ENCODE assay signal across 8 mouse cellular contexts in the genomic region with DNA sequence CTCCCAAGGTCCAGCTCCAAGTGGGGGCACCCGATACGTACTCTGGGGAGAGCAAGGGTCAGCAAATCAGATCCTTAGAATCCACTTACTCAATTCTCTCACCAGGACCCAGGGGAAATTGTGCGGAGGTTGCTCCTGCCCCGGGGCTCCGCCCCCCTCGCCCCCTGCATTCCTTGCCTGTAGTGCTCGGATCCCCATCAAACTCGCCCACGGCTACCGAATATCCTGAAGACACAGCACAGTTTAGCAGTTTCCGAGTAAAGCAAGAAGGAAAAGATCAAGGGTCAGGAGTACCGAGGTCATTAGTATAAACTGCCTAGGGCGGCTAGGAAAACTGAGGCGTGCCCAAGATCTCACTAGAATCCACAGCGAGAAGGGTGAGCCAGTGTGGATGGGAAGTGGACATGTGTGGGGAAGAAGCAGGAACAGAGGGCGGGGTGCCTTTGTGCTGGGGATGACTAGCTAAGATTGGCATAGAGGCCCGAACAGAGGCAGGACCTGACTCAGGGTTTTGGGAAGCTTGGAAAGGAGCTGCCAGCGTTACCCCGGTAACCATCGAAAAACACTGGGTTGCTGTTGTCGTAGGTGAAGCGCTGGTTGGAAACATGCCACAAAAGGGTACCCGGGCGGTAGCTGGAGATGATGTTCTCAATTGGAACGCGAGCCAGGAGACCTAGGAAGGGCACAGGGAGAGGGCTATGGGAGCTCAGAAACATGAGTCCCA. TPM values are rescaled to one million over a fixed set of nuclear protein-coding genes. Genes with fewer than 3 reads are reported as not detected.
DNase-seq lines count a peak whose midpoint lies in the region; ATAC-seq lines count a peak whose summit lies in the region.

No protein-coding gene starts in this region.

- no peak overlapping the region for H3K27ac ChIP-seq in lung, embryonic 16.5 days (ENCODE audit: low read length)

- H3K36me3 ChIP-seq in lung, embryonic 16.5 days (ENCODE audit: control insufficient read depth, insufficient read depth, low read length) = no peaks in the 10 kb centered on the region

- H3K4me2 ChIP-seq in lung, embryonic 16.5 days (ENCODE audit: low read depth, low read length) = 0 out of 2 replicates have a peak overlapping the region, but pooled peaks have one; percentile 13

- H3K4me3 ChIP-seq in lung, embryonic 16.5 days (ENCODE audit: low read length) = no peak overlapping the region

- no peaks in the 10 kb centered on the region for H3K27me3 ChIP-seq in lung, embryonic 16.5 days (ENCODE audit: control insufficient read depth, insufficient read depth, low read depth, low read length)

- peak; percentile 73 for DNase-seq in 3134 (ENCODE audit: extremely low read depth, insufficient read length, low spot score)
- peak; percentile 84 for DNase-seq in adrenal gland, postnatal 14 days
- peak; percentile 83 for DNase-seq in heart, postnatal 4 days
- DNase-seq in layer of hippocampus, adult 8-10 months (ENCODE audit: low spot score in 2 of 2) = peak; percentile 69 to 75
- DNase-seq in right cerebral cortex, postnatal 14 days = peak; percentile 61
- DNase-seq in thymus, postnatal 25 days = no peak

- peaks cover 15% of the 10 kb centered on the region for H3K4me1 ChIP-seq in lung, embryonic 16.5 days (replicated peaks; ENCODE audit: control insufficient read depth, insufficient read depth, low read length)

- peak overlapping the region; percentile 13; the same call in 1 of the 2 replicates for H3K9ac ChIP-seq in lung, embryonic 16.5 days (ENCODE audit: low read length)

- no peaks in the 10 kb centered on the region for H3K9me3 ChIP-seq in lung, embryonic 16.5 days (ENCODE audit: control insufficient read depth, low read length)

- peak; percentile 75 for ATAC-seq in frontal cortex, adult (ENCODE audit: low TSS enrichment)
- ATAC-seq in lung, embryonic 16.5 days (ENCODE audit: low read depth) = no peak

- 16% methylated on average over 26 of the region's 26 CpGs for WGBS in lung, embryonic 16.5 days

RNA-seq across cellular contexts. Expression of a gene that starts 4.0 kb away (rescaled TPM):
- 4.6 and 7.4 TPM in 2 replicates for total RNA-seq in adrenal gland, postnatal 14 days (2021)
- total RNA-seq in heart, postnatal 4 days (2021) = 1 to 10 TPM; 4.2 to 5.4 TPM
- 1 to 10 TPM; 1.1 to 3.2 (median 2.7) TPM for total RNA-seq in layer of hippocampus, adult 8-10 months (2022)
- polyA plus RNA-seq in lung, embryonic 16.5 days (2015; fragmentation: Nextera tagmentation; extraction: Ambion mirVana) = 12.1 TPM in 2 replicates

RNA-seq across cellular contexts. Expression of a gene that starts 18.4 kb away (rescaled TPM):
- 8.2 and 9.6 TPM in 2 replicates for total RNA-seq in adrenal gland, postnatal 14 days (2021)
- total RNA-seq in heart, postnatal 4 days (2021) = 10 to 100 TPM; 30.2 to 30.5 TPM
- 10 to 100 TPM; 77.6 to 94.7 (median 85.7) TPM for total RNA-seq in layer of hippocampus, adult 8-10 months (2022)
- polyA plus RNA-seq in lung, embryonic 16.5 days (2015; fragmentation: Nextera tagmentation; extraction: Ambion mirVana) = 2.9 and 3.9 TPM in 2 replicates

RNA-seq across cellular contexts. Expression of a gene that starts 35.8 kb away (rescaled TPM):
- 180 and 194 TPM in 2 replicates for total RNA-seq in adrenal gland, postnatal 14 days (2021)
- 100 to 1,000 TPM; 141 to 144 TPM for total RNA-seq in heart, postnatal 4 days (2021)
- 100 to 1,000 TPM in 2 of 4 experiments, 10 to 100 TPM in 2; 61.9 to 191 (median 114) TPM for total RNA-seq in layer of hippocampus, adult 8-10 months (2022)
- polyA plus RNA-seq in lung, embryonic 16.5 days (2015; fragmentation: Nextera tagmentation; extraction: Ambion mirVana) = 195 and 201 TPM in 2 replicates

RNA-seq across cellular contexts. Expression of a gene that starts 58.1 kb away (rescaled TPM):
- 373 and 415 TPM in 2 replicates for total RNA-seq in adrenal gland, postnatal 14 days (2021)
- 100 to 1,000 TPM; 161 to 165 TPM for total RNA-seq in heart, postnatal 4 days (2021)
- 10 to 100 TPM; 62.0 to 72.4 (median 64.6) TPM for total RNA-seq in layer of hippocampus, adult 8-10 months (2022)
- polyA plus RNA-seq in lung, embryonic 16.5 days (2015; fragmentation: Nextera tagmentation; extraction: Ambion mirVana) = 234 and 252 TPM in 2 replicates
